Mouse (Mus musculus): ENCODE measurements around the gene Pccb. TPM values are rescaled to one million over a fixed set of nuclear protein-coding genes. Genes with fewer than 3 reads are reported as not detected.

The Pccb gene
- polyA plus RNA-seq, 1 experiment from 2014 or later = 24.9 TPM

DNA sequence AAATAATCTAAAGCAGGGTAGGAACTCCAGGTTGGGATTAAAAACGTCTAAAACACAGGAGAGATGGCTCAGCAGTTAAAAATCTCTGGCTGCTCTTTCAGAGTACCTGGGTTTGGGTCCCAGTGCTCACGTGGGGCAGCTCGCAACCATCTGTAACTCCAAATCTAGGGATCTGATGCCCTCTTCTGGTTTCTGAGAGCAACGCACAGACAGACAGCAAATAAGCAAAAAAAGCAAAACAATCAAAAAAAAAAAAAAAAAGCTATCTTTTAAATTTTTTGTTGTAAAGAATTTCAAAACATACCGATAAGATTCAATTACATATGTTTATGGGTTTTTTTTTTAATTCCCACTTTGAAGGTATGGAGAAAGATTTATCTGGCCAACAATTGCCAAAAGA is 31.4 kb downstream of the Pccb start:
- H3K4me3 ChIP-seq (ENCODE audit: low read length) = no peak overlapping the region
- H3K4me2 ChIP-seq (ENCODE audit: low read depth, low read length) = no peak overlapping the region
- WGBS = 92% methylated on average over 5 of the region's 5 CpGs
- peaks cover 10% of the 10 kb centered on the region; the same call in 1 of the 2 replicates for H3K9me3 ChIP-seq (replicated peaks; ENCODE audit: control insufficient read depth, low read length)
- H3K36me3 ChIP-seq (ENCODE audit: control insufficient read depth, insufficient read depth) = peaks cover 12% of the 10 kb centered on the region
- H3K27ac ChIP-seq (ENCODE audit: low read length) = no peak overlapping the region
- no peaks in the 10 kb centered on the region for H3K27me3 ChIP-seq (ENCODE audit: control insufficient read depth, insufficient read depth, low read length)
- no peak for ATAC-seq (replicated peaks; ENCODE audit: extremely low read depth, insufficient read depth, low FRiP score)
- H3K4me1 ChIP-seq (ENCODE audit: control insufficient read depth, insufficient read depth, low read length) = no peaks in the 10 kb centered on the region
- H3K9ac ChIP-seq (ENCODE audit: low read length) = no peak overlapping the region

DNA sequence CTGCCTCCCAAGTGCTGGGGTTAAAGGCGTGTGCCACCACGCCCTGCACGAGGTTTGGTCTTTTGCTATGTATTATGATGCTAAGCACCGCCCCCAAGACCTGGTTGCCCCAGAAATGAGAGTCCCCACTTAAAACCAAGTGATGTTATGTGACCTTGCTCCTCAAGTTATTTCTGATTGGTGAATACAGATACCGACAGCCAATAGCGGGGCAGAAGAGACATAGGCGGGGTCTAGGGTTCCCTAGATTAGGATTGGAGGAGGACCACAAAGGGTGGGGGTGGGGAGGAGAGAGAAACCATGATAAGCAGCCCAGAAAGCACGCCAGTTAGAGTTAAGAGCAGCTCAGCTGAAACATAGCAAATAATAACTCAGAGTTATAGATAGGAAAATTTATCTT is 31.9 kb downstream of the Pccb start:
- Histone ChIP-seq H3K27me3 (ENCODE audit: control insufficient read depth, insufficient read depth, low read length) (no peaks in the 10 kb centered on the region), H3K4me2 (ENCODE audit: low read depth, low read length) (no peak overlapping the region), H3K9me3 (replicated peaks; ENCODE audit: control insufficient read depth, low read length) (peaks cover 10% of the 10 kb centered on the region; the same call in 1 of the 2 replicates), H3K4me3 (ENCODE audit: low read length) (no peak overlapping the region), H3K4me1 (ENCODE audit: control insufficient read depth, insufficient read depth, low read length) (no peaks in the 10 kb centered on the region), H3K9ac (ENCODE audit: low read length) (no peak overlapping the region), H3K36me3 (ENCODE audit: control insufficient read depth, insufficient read depth) (peaks cover 15% of the 10 kb centered on the region), H3K27ac (ENCODE audit: low read length) (no peak overlapping the region)
- no peak for ATAC-seq (replicated peaks; ENCODE audit: extremely low read depth, insufficient read depth, low FRiP score)
- 92% methylated on average over 8 of the region's 8 CpGs for WGBS

GRCm38 (mm10) chr9:101002053-101002452 is 32.6 kb downstream of the Pccb start:
- Histone ChIP-seq H3K4me3 (ENCODE audit: low read length) (no peak overlapping the region), H3K36me3 (ENCODE audit: control insufficient read depth, insufficient read depth) (peaks cover 17% of the 10 kb centered on the region), H3K9me3 (replicated peaks; ENCODE audit: control insufficient read depth, low read length) (peaks cover 10% of the 10 kb centered on the region; the same call in 1 of the 2 replicates), H3K27ac (ENCODE audit: low read length) (no peak overlapping the region), H3K4me2 (ENCODE audit: low read depth, low read length) (no peak overlapping the region), H3K4me1 (ENCODE audit: control insufficient read depth, insufficient read depth, low read length) (no peaks in the 10 kb centered on the region), H3K9ac (ENCODE audit: low read length) (no peak overlapping the region), H3K27me3 (ENCODE audit: control insufficient read depth, insufficient read depth, low read length) (no peaks in the 10 kb centered on the region)
- whole genome bisulfite sequencing = 94% methylated on average over 4 of the region's 4 CpGs
- no peak for ATAC-seq (replicated peaks; ENCODE audit: extremely low read depth, insufficient read depth, low FRiP score)

DNA sequence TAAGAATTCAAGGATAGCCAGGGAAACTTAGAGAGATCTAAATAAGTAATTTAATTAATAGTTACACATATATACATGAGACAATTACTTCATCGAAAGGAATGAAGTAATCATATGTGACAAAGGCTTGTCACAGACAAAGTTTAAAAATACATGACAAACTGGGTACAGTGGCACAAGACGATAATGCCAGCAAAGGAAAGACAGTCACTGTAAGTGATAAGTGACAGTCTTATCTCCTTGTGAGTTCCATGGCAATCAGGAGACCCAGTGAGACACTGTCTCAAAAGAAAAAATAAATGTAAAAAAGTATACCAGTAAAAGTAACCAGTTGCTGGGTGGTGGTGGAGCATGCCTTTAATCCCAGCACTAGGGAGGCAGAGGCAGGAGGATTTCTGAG is 37.6 kb downstream of the Pccb start:
- Histone ChIP-seq H3K9ac (ENCODE audit: low read length) (no peak overlapping the region), H3K27ac (ENCODE audit: low read length) (no peak overlapping the region), H3K4me2 (ENCODE audit: low read depth, low read length) (no peak overlapping the region), H3K4me3 (ENCODE audit: low read length) (no peak overlapping the region), H3K9me3 (replicated peaks; ENCODE audit: control insufficient read depth, low read length) (peaks cover 2% of the 10 kb centered on the region; the same call in 1 of the 2 replicates), H3K4me1 (ENCODE audit: control insufficient read depth, insufficient read depth, low read length) (no peaks in the 10 kb centered on the region), H3K27me3 (ENCODE audit: control insufficient read depth, insufficient read depth, low read length) (no peaks in the 10 kb centered on the region), H3K36me3 (ENCODE audit: control insufficient read depth, insufficient read depth) (peaks cover 39% of the 10 kb centered on the region)
- WGBS = 67% methylated on average over 2 of the region's 2 CpGs
- no peak for ATAC-seq (replicated peaks; ENCODE audit: extremely low read depth, insufficient read depth, low FRiP score)

- no peak for ATAC-seq (replicated peaks; ENCODE audit: extremely low read depth, insufficient read depth, low FRiP score)
- no peaks in the 10 kb centered on the region for H3K4me1 ChIP-seq (ENCODE audit: control insufficient read depth, insufficient read depth, low read length)
- no peak overlapping the region for H3K4me3 ChIP-seq (ENCODE audit: low read length)
- no peak overlapping the region for H3K4me2 ChIP-seq (ENCODE audit: low read depth, low read length)
- H3K36me3 ChIP-seq (ENCODE audit: control insufficient read depth, insufficient read depth) = peaks cover 41% of the 10 kb centered on the region
- no peak overlapping the region for H3K9ac ChIP-seq (ENCODE audit: low read length)
- H3K27ac ChIP-seq (ENCODE audit: low read length) = no peak overlapping the region
- peaks cover 7% of the 10 kb centered on the region for H3K9me3 ChIP-seq (replicated peaks; ENCODE audit: control insufficient read depth, low read length)
- WGBS = 87% methylated on average over 4 of the region's 4 CpGs
- no peaks in the 10 kb centered on the region for H3K27me3 ChIP-seq (ENCODE audit: control insufficient read depth, insufficient read depth, low read length)
These were observed 40.8 kb downstream of the Pccb start for GRCm38 (mm10) chr9:100993937-100994336.

DNA sequence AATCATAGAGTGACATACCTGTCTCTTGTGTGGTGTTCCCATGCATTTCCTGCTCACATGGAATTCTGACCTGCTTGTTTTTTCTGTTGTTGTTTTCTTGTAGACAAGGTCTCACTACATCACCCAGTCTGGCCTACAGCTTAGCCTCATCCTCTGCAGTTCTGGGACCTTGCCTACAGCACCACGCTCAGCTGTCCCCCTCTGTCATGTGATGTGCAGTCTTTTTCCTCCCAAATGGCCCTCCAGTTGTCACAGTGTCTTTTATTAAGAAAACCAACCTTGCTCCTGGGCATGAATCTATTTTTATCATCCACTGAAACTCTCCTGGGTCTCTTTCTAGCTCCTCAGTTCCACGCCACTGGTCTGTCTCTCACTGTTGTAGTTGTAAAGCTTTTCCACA is 42.5 kb downstream of the Pccb start:
- 81% methylated on average over 2 of the region's 2 CpGs for WGBS
- Histone ChIP-seq H3K4me3 (ENCODE audit: low read length) (no peak overlapping the region), H3K4me2 (ENCODE audit: low read depth, low read length) (no peak overlapping the region), H3K36me3 (ENCODE audit: control insufficient read depth, insufficient read depth) (peaks cover 32% of the 10 kb centered on the region), H3K4me1 (ENCODE audit: control insufficient read depth, insufficient read depth, low read length) (no peaks in the 10 kb centered on the region), H3K9me3 (replicated peaks; ENCODE audit: control insufficient read depth, low read length) (peaks cover 7% of the 10 kb centered on the region), H3K9ac (ENCODE audit: low read length) (no peak overlapping the region), H3K27ac (ENCODE audit: low read length) (no peak overlapping the region), H3K27me3 (ENCODE audit: control insufficient read depth, insufficient read depth, low read length) (no peaks in the 10 kb centered on the region)
- ATAC-seq (replicated peaks; ENCODE audit: extremely low read depth, insufficient read depth, low FRiP score) = no peak

GRCm38 (mm10) chr9:100991321-100991720 is 43.4 kb downstream of the Pccb start:
- 86% methylated on average over 2 of the region's 2 CpGs for WGBS
- H3K36me3 ChIP-seq (ENCODE audit: control insufficient read depth, insufficient read depth) = peaks cover 30% of the 10 kb centered on the region
- H3K27me3 ChIP-seq (ENCODE audit: control insufficient read depth, insufficient read depth, low read length) = no peaks in the 10 kb centered on the region
- H3K4me1 ChIP-seq (ENCODE audit: control insufficient read depth, insufficient read depth, low read length) = no peaks in the 10 kb centered on the region
- H3K27ac ChIP-seq (ENCODE audit: low read length) = no peak overlapping the region
- no peak overlapping the region for H3K9ac ChIP-seq (ENCODE audit: low read length)
- ATAC-seq (replicated peaks; ENCODE audit: extremely low read depth, insufficient read depth, low FRiP score) = no peak
- no peak overlapping the region for H3K4me2 ChIP-seq (ENCODE audit: low read depth, low read length)
- no peak overlapping the region for H3K4me3 ChIP-seq (ENCODE audit: low read length)
- peaks cover 7% of the 10 kb centered on the region for H3K9me3 ChIP-seq (replicated peaks; ENCODE audit: control insufficient read depth, low read length)

- WGBS = 85% methylated on average over 5 of the region's 5 CpGs
- H3K36me3 ChIP-seq (ENCODE audit: control insufficient read depth, insufficient read depth) = peaks cover 34% of the 10 kb centered on the region
These were observed 44.1 kb downstream of the Pccb start for GRCm38 (mm10) chr9:100990609-100991008.

GRCm38 (mm10) chr9:100987850-100988249 is 46.8 kb downstream of the Pccb start:
- WGBS = 88% methylated on average over 3 of the region's 3 CpGs
- ATAC-seq (replicated peaks; ENCODE audit: extremely low read depth, insufficient read depth, low FRiP score) = no peak
- Histone ChIP-seq H3K36me3 (ENCODE audit: control insufficient read depth, insufficient read depth) (peaks cover 21% of the 10 kb centered on the region), H3K27ac (ENCODE audit: low read length) (no peak overlapping the region), H3K9me3 (replicated peaks; ENCODE audit: control insufficient read depth, low read length) (peaks cover 7% of the 10 kb centered on the region), H3K4me2 (ENCODE audit: low read depth, low read length) (no peak overlapping the region), H3K4me3 (ENCODE audit: low read length) (no peak overlapping the region), H3K9ac (ENCODE audit: low read length) (no peak overlapping the region), H3K27me3 (ENCODE audit: control insufficient read depth, insufficient read depth, low read length) (no peaks in the 10 kb centered on the region), H3K4me1 (ENCODE audit: control insufficient read depth, insufficient read depth, low read length) (no peaks in the 10 kb centered on the region)

More at GRCm38 (mm10) chr9:100990609-100991008, 44.1 kb downstream of the Pccb start:
- Histone ChIP-seq H3K27me3 (ENCODE audit: control insufficient read depth, insufficient read depth, low read length) (no peaks in the 10 kb centered on the region), H3K9ac (ENCODE audit: low read length) (no peak overlapping the region), H3K9me3 (replicated peaks; ENCODE audit: control insufficient read depth, low read length) (peaks cover 7% of the 10 kb centered on the region), H3K27ac (ENCODE audit: low read length) (no peak overlapping the region), H3K4me2 (ENCODE audit: low read depth, low read length) (no peak overlapping the region), H3K4me1 (ENCODE audit: control insufficient read depth, insufficient read depth, low read length) (no peaks in the 10 kb centered on the region), H3K4me3 (ENCODE audit: low read length) (no peak overlapping the region)
- no peak for ATAC-seq (replicated peaks; ENCODE audit: extremely low read depth, insufficient read depth, low FRiP score)
